Mouse (Mus musculus) midbrain, postnatal 0 days (tissue): ENCODE measurements around the gene Ino80b. TPM values are rescaled to one million over a fixed set of nuclear protein-coding genes. Genes with fewer than 3 reads are reported as not detected.

Experiments
- ATAC-seq: fragments of 200-750 bp; cut with Nextera tagmentation; 2 replicates; pipeline ENCODE4 v1.8.0; 2017; ENCODE audit warnings: moderate number of reproducible peaks, mild to moderate bottlenecking, moderate TSS enrichment, moderate library complexity; ENCODE audit not compliant: low FRiP score
- DNase-seq: peaks from one replicate; pipeline ENCODE4 v3.0.0-alpha.2; 2015; ENCODE audit warnings: low spot score
- H3K27ac ChIP-seq: fragments of 300-500 bp; sonication (generic); 2 replicates; pipeline ENCODE4 v1.5.1; 2014; ENCODE audit warnings: low read depth, mild to moderate bottlenecking, low read length, mixed read lengths
- H3K27me3 ChIP-seq: fragments of 300-500 bp; sonication (generic); 2 replicates; pipeline ENCODE4 v1.6.1; 2014; ENCODE audit warnings: low read length, control low read depth, mixed read lengths; ENCODE audit not compliant: insufficient read depth
- H3K36me3 ChIP-seq: fragments of 300-500 bp; sonication (generic); 2 replicates; pipeline ENCODE4 v1.6.1; 2014; ENCODE audit warnings: low read length, control low read depth, mixed read lengths; ENCODE audit not compliant: insufficient read depth
- H3K4me1 ChIP-seq: fragments of 300-500 bp; sonication (generic); 2 replicates; pipeline ENCODE4 v1.6.1; 2014; ENCODE audit warnings: mild to moderate bottlenecking, control low read depth, antibody characterized with exemption, low read length, mixed read lengths; ENCODE audit not compliant: insufficient read depth
- H3K4me2 ChIP-seq: fragments of 300-500 bp; sonication (generic); 2 replicates; pipeline ENCODE4 v1.6.1; 2014; ENCODE audit warnings: low read depth, mild to moderate bottlenecking, low read length, mixed read lengths; ENCODE audit not compliant: poor library complexity, severe bottlenecking
- H3K4me3 ChIP-seq: fragments of 300-500 bp; sonication (generic); 2 replicates; pipeline ENCODE4 v1.5.1; 2014; ENCODE audit warnings: low read depth, mild to moderate bottlenecking, low read length, moderate library complexity
- H3K9ac ChIP-seq: fragments of 300-500 bp; sonication (generic); replicated peaks from 2 replicates; pipeline ENCODE4 v1.6.1; 2014; ENCODE audit warnings: mild to moderate bottlenecking, low read length, moderate library complexity, mixed read lengths; ENCODE audit not compliant: poor library complexity, severe bottlenecking
- H3K9me3 ChIP-seq: fragments of 300-500 bp; sonication (generic); 2 replicates; pipeline ENCODE4 v1.6.1; 2016; ENCODE audit warnings: low read length, control low read depth
- CTCF ChIP-seq: IDR thresholded peaks from 2 replicates; pipeline ENCODE4 v1.5.1; 2016; ENCODE audit warnings: antibody characterized with exemption, mild to moderate bottlenecking
- WGBS: fragments of 180-500 bp; shearing (Covaris S2); extraction: QIAGEN DNeasy Blood & Tissue Kit; methylation state at CpG from one replicate; pipeline ENCODE4 v1.1.7; 2014; 5-methylcytosine and 5-hydroxymethylcytosine counted together
- polyA plus RNA-seq: library from polyadenylated mRNA; unstranded; fragments of >200 nt; fragmentation: Nextera tagmentation; extraction: Ambion mirVana; gene quantifications from 2 replicates; pipeline ENCODE4 v1.2.1, GENCODE M21; 2015
- total RNA-seq: library from RNA; depleted of rRNA; stranded (reverse); fragments of >200 nt; gene quantifications from 2 replicates; pipeline ENCODE4 v1.2.3, GENCODE M21; 2014

Gene Ino80b
- total and polyA plus RNA-seq, 2 experiments from 2014 or later: 14.6 to 40.9 TPM

- Histone ChIP-seq H3K4me1 (no peaks in the 10 kb centered on the region), H3K27me3 (peaks cover 77% of the 10 kb centered on the region), H3K4me2 (0 out of 2 replicates have a peak within 1 kb of the TSS, but pooled peaks have one; percentile 6), H3K9ac (no peak within 1 kb of the TSS), H3K36me3 (0 out of 2 replicates have a peak, but pooled peaks cover 2% of the 10 kb centered on the region), H3K27ac (no peak within 1 kb of the TSS), H3K4me3 (no peak within 1 kb of the TSS), H3K9me3 (no peaks in the 10 kb centered on the region)
- DNase-seq: no peak
- TF ChIP-seq CTCF: no peak
- 2% methylated on average over 42 of the region's 42 CpGs for WGBS
- no peak for ATAC-seq
Observed at GRCm38 (mm10) chr6:83086121-83087035, 38.9 kb downstream of the Ino80b start, which contains the start of gene Lbx2. Gene Lbx2 (plus strand): TSS chr6:83086367.

- whole genome bisulfite sequencing: 6% methylated on average over 6 of the region's 6 CpGs
- DNase-seq: no peak
- no peak overlapping the region for H3K27ac ChIP-seq
- no peak for TF ChIP-seq CTCF
- ATAC-seq: no peak
- H3K4me3 ChIP-seq: no peak overlapping the region
- H3K4me1 ChIP-seq: 0 out of 2 replicates have a peak, but pooled peaks cover 1% of the 10 kb centered on the region
- no peak overlapping the region for H3K9ac ChIP-seq
- H3K36me3 ChIP-seq: 0 out of 2 replicates have a peak, but pooled peaks cover 2% of the 10 kb centered on the region
- peaks cover 65% of the 10 kb centered on the region for H3K27me3 ChIP-seq
- no peak overlapping the region for H3K4me2 ChIP-seq
- no peaks in the 10 kb centered on the region for H3K9me3 ChIP-seq
Observed at GRCm38 (mm10) chr6:83084477-83084876, 40.8 kb downstream of the Ino80b start.

GRCm38 (mm10) chr6:83083497-83083896, 41.7 kb downstream of the Ino80b start:
- WGBS: 16% methylated on average over 5 of the region's 5 CpGs
- DNase-seq (no peak), ATAC-seq (no peak)
- peaks cover 7% of the 10 kb centered on the region; the same call in 1 of the 2 replicates for H3K4me1 ChIP-seq
- TF ChIP-seq CTCF: no peak
- no peak overlapping the region for H3K4me2 ChIP-seq
- H3K27me3 ChIP-seq: peaks cover 57% of the 10 kb centered on the region
- H3K27ac ChIP-seq: no peak overlapping the region
- H3K9ac ChIP-seq: no peak overlapping the region
- H3K9me3 ChIP-seq: no peaks in the 10 kb centered on the region
- 0 out of 2 replicates have a peak, but pooled peaks cover 2% of the 10 kb centered on the region for H3K36me3 ChIP-seq
- H3K4me3 ChIP-seq: no peak overlapping the region

- Histone ChIP-seq H3K4me2 (no peak overlapping the region), H3K9ac (no peak overlapping the region), H3K27ac (no peak overlapping the region), H3K9me3 (no peaks in the 10 kb centered on the region), H3K36me3 (0 out of 2 replicates have a peak, but pooled peaks cover 2% of the 10 kb centered on the region), H3K27me3 (peaks cover 30% of the 10 kb centered on the region), H3K4me1 (peaks cover 11% of the 10 kb centered on the region; the same call in 1 of the 2 replicates), H3K4me3 (no peak overlapping the region)
- DNase-seq: no peak
- WGBS: 96% methylated on average over 5 of the region's 5 CpGs
- no peak for ATAC-seq
- TF ChIP-seq CTCF: no peak
Observed at GRCm38 (mm10) chr6:83080210-83080609, 45.0 kb downstream of the Ino80b start.

GRCm38 (mm10) chr6:83078324-83078858, 46.8 kb downstream of the Ino80b start:
- Histone ChIP-seq H3K9ac (peak overlapping the region; percentile 63), H3K27me3 (peaks cover 29% of the 10 kb centered on the region), H3K9me3 (no peaks in the 10 kb centered on the region), H3K4me3 (peak overlapping the region; percentile 73), H3K4me1 (peaks cover 11% of the 10 kb centered on the region; the same call in 1 of the 2 replicates), H3K36me3 (0 out of 2 replicates have a peak, but pooled peaks cover 2% of the 10 kb centered on the region), H3K4me2 (peak overlapping the region; percentile 89), H3K27ac (peak overlapping the region; percentile 92)
- ATAC-seq: peak; percentile 94
- peak; percentile 96 for DNase-seq
- TF ChIP-seq CTCF: peak; percentile 73
- under 1% methylated on average over 46 of the region's 46 CpGs for WGBS
